In the genomic region with DNA sequence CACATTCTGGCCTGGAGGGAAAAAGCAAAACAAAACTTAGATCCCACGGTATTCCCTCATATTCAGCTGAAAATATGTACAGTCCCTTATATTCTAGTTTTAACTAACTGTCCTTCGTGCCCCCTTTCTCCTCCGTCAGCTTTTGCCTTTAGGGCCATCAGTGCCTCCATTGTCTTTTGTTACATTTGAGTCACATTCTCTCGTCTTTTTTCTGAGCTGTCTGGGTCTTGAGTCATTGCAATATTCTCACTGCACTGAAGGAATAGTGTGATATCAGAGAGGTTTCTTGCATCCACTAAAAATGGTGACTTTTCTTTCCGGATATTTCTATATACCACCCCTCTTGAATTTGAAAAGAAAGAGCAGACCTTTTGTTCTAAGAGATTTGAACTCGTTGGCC, we compare ENCODE assay signal across 9 mouse cellular contexts. TPM values are rescaled to one million over a fixed set of nuclear protein-coding genes. Genes with fewer than 3 reads are reported as not detected.
DNase-seq lines count a peak whose midpoint lies in the region; ATAC-seq and TF ChIP-seq lines count a peak whose summit lies in the region.
"Had no signal": no experiment of that assay in that cellular context is flagged by ENCODE, and none has a peak within 500 bp of the region (broad histone marks: within the 10 kb centered on the region; RNA-seq: fewer than 3 reads in every experiment).

No protein-coding gene starts in this region.

- no peaks in the 10 kb centered on the region; the same call in 1 of the 2 replicates for H3K27me3 ChIP-seq in kidney, embryonic 16.5 days (ENCODE audit: insufficient read depth, low read length)
- H3K27me3 ChIP-seq in kidney, adult 2 months (replicated peaks; ENCODE audit: control insufficient read depth, insufficient read depth, low read length), result no peaks in the 10 kb centered on the region
- H3K27me3 ChIP-seq in hindbrain, embryonic 12.5 days, result no peaks in the 10 kb centered on the region
- 0 out of 2 replicates have a peak, but pooled peaks cover 3% of the 10 kb centered on the region for H3K27me3 ChIP-seq in midbrain, postnatal 0 days (ENCODE audit: insufficient read depth, low read length)

- H3K9ac ChIP-seq in kidney, embryonic 16.5 days (replicated peaks; ENCODE audit: low read length), result peak overlapping the region; percentile 42; the same call in 1 of the 2 replicates
- no peak overlapping the region for H3K9ac ChIP-seq in hindbrain, embryonic 12.5 days
- no peak overlapping the region for H3K9ac ChIP-seq in midbrain, postnatal 0 days (replicated peaks; ENCODE audit: low read length, poor library complexity, severe bottlenecking)

- no peak for TF ChIP-seq POLR2A in kidney, adult 2 months (IDR thresholded peaks at IDR 0.05; ENCODE audit: low read depth, low read length)
- TF ChIP-seq POLR2A in brain, embryonic 14.5 days (IDR thresholded peaks at IDR 0.05; ENCODE audit: borderline replicate concordance, extremely low read depth, insufficient read depth, insufficient read length, poor library complexity, severe bottlenecking), result no peak

- no peaks in the 10 kb centered on the region for H3K9me3 ChIP-seq in kidney, embryonic 16.5 days (ENCODE audit: low read length)
- no peaks in the 10 kb centered on the region for H3K9me3 ChIP-seq in hindbrain, embryonic 12.5 days (replicated peaks)
- H3K9me3 ChIP-seq in midbrain, postnatal 0 days (ENCODE audit: low read length), result no peaks in the 10 kb centered on the region

- DNase-seq in kidney, adult 2 months, result no peak
- peak; percentile 20 for DNase-seq in brain, embryonic 14.5 days (ENCODE audit: low read depth)
- no peak for DNase-seq in midbrain, postnatal 0 days (ENCODE audit: low spot score)
- no peak for DNase-seq in MN1 (ENCODE audit: low spot score)
- no peak for DNase-seq in layer of hippocampus, adult 8-10 months (ENCODE audit: low spot score in 2 of 2)
- DNase-seq in layer of hippocampus, adult 9-10 months (ENCODE audit: low spot score), result no peak

- ATAC-seq in kidney, embryonic 16.5 days (ENCODE audit: low FRiP score, low TSS enrichment), result no peak
- ATAC-seq in hindbrain, embryonic 12.5 days (ENCODE audit: low FRiP score), result no peak
- no peak for ATAC-seq in midbrain, postnatal 0 days (ENCODE audit: low FRiP score)

- WGBS in kidney, embryonic 16.5 days, result 65% methylated on average over 6 of the region's 6 CpGs
- WGBS in kidney, adult 2 months, result 73% methylated on average over 6 of the region's 6 CpGs
- 42% methylated on average over 6 of the region's 6 CpGs for WGBS in hindbrain, embryonic 12.5 days
- WGBS in midbrain, postnatal 0 days, result 40% methylated on average over 6 of the region's 6 CpGs

- H3K4me3 ChIP-seq in kidney, embryonic 16.5 days (ENCODE audit: low read length), result peak overlapping the region; percentile 91; the same call in 1 of the 2 replicates
- no peak overlapping the region for H3K4me3 ChIP-seq in kidney, adult 2 months (ENCODE audit: insufficient read depth, low read depth, low read length)
- H3K4me3 ChIP-seq in hindbrain, embryonic 12.5 days, result no peak overlapping the region
- no peak overlapping the region for H3K4me3 ChIP-seq in midbrain, postnatal 0 days (ENCODE audit: low read depth, low read length)

- H3K36me3 ChIP-seq in kidney, embryonic 16.5 days (ENCODE audit: insufficient read depth, low read length), result no peaks in the 10 kb centered on the region
- H3K36me3 ChIP-seq in kidney, adult 2 months (ENCODE audit: control insufficient read depth, insufficient read depth, low read length), result no peaks in the 10 kb centered on the region
- no peaks in the 10 kb centered on the region for H3K36me3 ChIP-seq in hindbrain, embryonic 12.5 days
- no peaks in the 10 kb centered on the region for H3K36me3 ChIP-seq in midbrain, postnatal 0 days (ENCODE audit: insufficient read depth, low read length)

- peaks cover 22% of the 10 kb centered on the region for H3K4me1 ChIP-seq in kidney, embryonic 16.5 days (ENCODE audit: insufficient read depth, low read length)
- peaks cover 8% of the 10 kb centered on the region; the same call in 1 of the 2 replicates for H3K4me1 ChIP-seq in kidney, adult 2 months (ENCODE audit: control insufficient read depth, insufficient read depth, low read length)
- peaks cover 33% of the 10 kb centered on the region for H3K4me1 ChIP-seq in hindbrain, embryonic 12.5 days
- peaks cover 8% of the 10 kb centered on the region; the same call in 1 of the 2 replicates for H3K4me1 ChIP-seq in midbrain, postnatal 0 days (ENCODE audit: insufficient read depth, low read length)

- peak overlapping the region; percentile 69 for H3K4me2 ChIP-seq in kidney, embryonic 16.5 days (replicated peaks; ENCODE audit: low read depth, low read length)
- peak overlapping the region; percentile 58 for H3K4me2 ChIP-seq in hindbrain, embryonic 12.5 days (replicated peaks)
- H3K4me2 ChIP-seq in midbrain, postnatal 0 days (ENCODE audit: low read depth, low read length, poor library complexity, severe bottlenecking), result 0 out of 2 replicates have a peak overlapping the region, but pooled peaks have one; percentile 72

- H3K27ac ChIP-seq in kidney, embryonic 16.5 days (ENCODE audit: low read length), result peak overlapping the region; percentile 45; the same call in 1 of the 2 replicates
- no peak overlapping the region for H3K27ac ChIP-seq in kidney, adult 2 months (ENCODE audit: insufficient read depth, low read depth, low read length)
- H3K27ac ChIP-seq in hindbrain, embryonic 12.5 days, result peak overlapping the region; percentile 96; the same call in 1 of the 2 replicates
- no peak overlapping the region; the same call in 1 of the 2 replicates for H3K27ac ChIP-seq in midbrain, postnatal 0 days (ENCODE audit: low read depth, low read length)

- no peak for TF ChIP-seq CTCF in kidney, adult 2 months (conservative IDR thresholded peaks at IDR 0.05; ENCODE audit: insufficient read depth, insufficient read length, low read depth, low read length)
- no peak for TF ChIP-seq CTCF in brain, embryonic 14.5 days (IDR thresholded peaks at IDR 0.05; ENCODE audit: borderline replicate concordance, extremely low read depth, insufficient read depth, insufficient read length)
- no peak for TF ChIP-seq CTCF in midbrain, postnatal 0 days (IDR thresholded peaks at IDR 0.05)

RNA-seq across cellular contexts. Expression of a gene that starts 0.6 kb away (rescaled TPM):
- 24.9 and 38.5 TPM in 2 replicates for polyA plus RNA-seq in kidney, embryonic 16.5 days (2015; fragmentation: Nextera tagmentation; extraction: Ambion mirVana)
- polyA plus RNA-seq in kidney, adult 2 months (2012; rRNA removed), result 11.0 and 11.4 TPM in 2 replicates
- 21.1 and 23.9 TPM in 2 replicates for polyA plus RNA-seq in brain, embryonic 14.5 days (2012; rRNA removed)
- polyA plus RNA-seq in hindbrain, embryonic 12.5 days (2016; fragmentation: Nextera tagmentation; extraction: Ambion mirVana), result 47.6 and 50.4 TPM in 2 replicates
- total RNA-seq in midbrain, postnatal 0 days (2014; rRNA removed), result 42.5 and 50.8 TPM in 2 replicates
- polyA plus RNA-seq in midbrain, postnatal 0 days (2015; fragmentation: Nextera tagmentation; extraction: Ambion mirVana), result 13.9 and 14.0 TPM in 2 replicates
- 10 to 100 TPM; 35.9 to 42.7 (median 37.0) TPM for total RNA-seq in layer of hippocampus, adult 8-10 months (2022)

RNA-seq across cellular contexts. Expression of a gene that starts 18.8 kb away (rescaled TPM):
- polyA plus RNA-seq in kidney, embryonic 16.5 days (2015; fragmentation: Nextera tagmentation; extraction: Ambion mirVana), result not detected in 2 replicates
- polyA plus RNA-seq in kidney, adult 2 months (2012; rRNA removed), result not detected in 2 replicates
- polyA plus RNA-seq in brain, embryonic 14.5 days (2012; rRNA removed), result not detected in 2 replicates
- not detected in 2 replicates for polyA plus RNA-seq in hindbrain, embryonic 12.5 days (2016; fragmentation: Nextera tagmentation; extraction: Ambion mirVana)
- total RNA-seq in midbrain, postnatal 0 days (2014; rRNA removed), result not detected in 2 replicates
- polyA plus RNA-seq in midbrain, postnatal 0 days (2015; fragmentation: Nextera tagmentation; extraction: Ambion mirVana), result not detected in 2 replicates
- total RNA-seq in layer of hippocampus, adult 8-10 months (2022), result not detected
- total RNA-seq: hematopoietic stem cell, adult 5-6 weeks had no signal

Comparison
In these comparisons a context has a peak if more than half of its experiments do, and no peak if none do; other contexts are left out.
1. H3K27ac ChIP-seq: peak in kidney, embryonic 16.5 days (single experiment) and hindbrain, embryonic 12.5 days (single experiment); none in kidney, adult 2 months (single experiment) and midbrain, postnatal 0 days (single experiment).
2. Peak in every context shown above with its lines, with median percentiles within 50 percentile points of each other: H3K4me2 ChIP-seq.